Comparison of ENCODE assay signal across 8 mouse cellular contexts in the genomic region with DNA sequence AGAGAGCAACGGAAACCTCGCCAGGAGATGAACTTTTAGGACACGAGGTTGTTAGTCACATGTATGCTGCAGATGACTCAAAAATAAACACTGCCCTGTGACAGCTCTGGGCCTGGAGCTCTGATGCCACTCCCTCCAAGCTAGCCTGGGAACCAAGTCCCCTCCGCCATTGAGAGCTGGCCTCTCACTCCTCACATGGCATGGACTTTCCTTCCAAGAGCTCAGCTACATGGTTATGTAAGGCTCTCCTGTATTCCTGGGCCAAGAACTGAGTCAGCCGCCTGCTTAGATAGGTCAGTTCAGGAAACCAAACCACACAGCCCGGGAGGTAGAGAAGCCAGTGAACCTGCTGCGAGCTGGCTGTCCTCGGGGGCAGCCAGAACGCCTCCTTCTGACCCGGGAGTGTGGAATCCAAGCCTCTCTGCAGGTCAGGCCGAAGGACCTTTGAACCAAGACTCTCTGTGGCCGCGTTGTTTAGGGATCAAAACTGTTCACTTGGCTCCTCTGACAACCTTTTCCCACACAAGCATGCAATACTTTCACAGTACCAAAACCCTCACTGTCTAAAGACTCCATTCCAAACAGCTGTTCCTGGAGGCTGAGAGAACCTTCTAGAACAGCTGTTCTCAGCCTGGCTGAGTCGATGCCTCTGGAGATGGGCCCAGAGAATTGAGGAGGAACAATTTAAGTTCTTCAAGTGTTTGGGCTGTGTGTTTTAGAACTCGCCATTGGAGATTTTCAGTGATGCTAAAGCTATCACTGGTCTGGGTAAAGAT.
A peak's percentile ranks its signal among the peaks of the same experiment; 100 is the strongest.
DNase-seq lines count a peak whose midpoint lies in the region; ATAC-seq lines count a peak whose summit lies in the region.

No protein-coding gene starts in this region.

- ATAC-seq in CD4-positive, CD25-positive, alpha-beta regulatory T cell, adult 4 months = no peak

- peak; percentile 86 for DNase-seq in cerebellum, adult 11 months
- DNase-seq in cerebellum, postnatal 10 days = no peak
- peak; percentile 71 for DNase-seq in 3134 (ENCODE audit: extremely low read depth, insufficient read length, low spot score)
- DNase-seq in cerebellum, adult 9-11 months = peak; percentile 96
- DNase-seq in kidney, adult 8-10 months = peak; percentile 88 to 95
- DNase-seq in urinary bladder, postnatal 25 days (ENCODE audit: low spot score) = peak; percentile 39
- no peak for DNase-seq in thymus, postnatal 14 days

Comparison
In these comparisons a context has a peak if more than half of its experiments do, and no peak if none do; other contexts are left out.
1. DNase-seq: peak in cerebellum, adult 11 months (single experiment), 3134 (single experiment), cerebellum, adult 9-11 months (single experiment), kidney, adult 8-10 months (2 of 2) and urinary bladder, postnatal 25 days (single experiment); none in cerebellum, postnatal 10 days (0 of 2) and thymus, postnatal 14 days (single experiment).